Mouse (Mus musculus): ENCODE data around the gene Ddx55.

The Ddx55 gene

DNA sequence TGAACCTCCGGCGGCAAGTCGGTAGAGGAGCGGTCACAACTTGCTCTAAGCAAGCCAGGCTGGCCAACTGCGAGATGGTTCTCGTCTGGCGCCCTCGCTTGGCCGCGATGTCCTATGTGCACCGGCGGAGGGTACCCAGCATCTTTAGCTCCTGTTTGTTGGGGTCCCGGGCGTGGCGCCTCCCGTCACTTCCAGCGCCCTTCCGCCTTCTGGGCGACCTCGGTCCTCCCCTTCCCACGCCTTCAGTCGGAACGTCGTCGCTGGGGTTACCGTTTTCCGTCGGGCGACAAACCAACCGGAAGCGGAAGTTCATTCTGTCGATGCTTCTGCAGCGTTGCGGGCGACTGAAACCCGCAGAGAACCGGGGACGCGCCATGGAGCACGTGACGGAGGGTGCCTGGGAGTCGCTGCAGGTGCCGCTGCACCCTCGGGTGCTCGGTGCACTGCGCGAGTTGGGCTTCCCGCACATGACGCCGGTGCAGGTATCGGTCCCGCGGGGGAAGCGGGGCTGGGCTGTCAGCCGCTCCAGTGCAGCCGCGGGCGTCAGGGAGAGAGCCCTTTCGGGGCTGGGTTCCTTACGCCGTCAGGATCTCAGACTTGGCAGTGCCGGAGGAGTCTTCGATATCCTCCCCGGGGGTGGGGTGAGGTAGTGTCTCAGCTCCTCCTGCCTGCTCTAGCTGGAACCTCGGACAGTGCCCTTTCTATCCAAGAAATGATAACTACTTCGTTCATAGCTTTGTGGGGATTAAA, at the start of gene Ddx55:
TSS of gene Ddx55 (plus strand) at position 307 of the 750 bp plus-strand sequence.
- DNase-seq (ENCODE audit: low read depth) = peak; percentile 89

DNA sequence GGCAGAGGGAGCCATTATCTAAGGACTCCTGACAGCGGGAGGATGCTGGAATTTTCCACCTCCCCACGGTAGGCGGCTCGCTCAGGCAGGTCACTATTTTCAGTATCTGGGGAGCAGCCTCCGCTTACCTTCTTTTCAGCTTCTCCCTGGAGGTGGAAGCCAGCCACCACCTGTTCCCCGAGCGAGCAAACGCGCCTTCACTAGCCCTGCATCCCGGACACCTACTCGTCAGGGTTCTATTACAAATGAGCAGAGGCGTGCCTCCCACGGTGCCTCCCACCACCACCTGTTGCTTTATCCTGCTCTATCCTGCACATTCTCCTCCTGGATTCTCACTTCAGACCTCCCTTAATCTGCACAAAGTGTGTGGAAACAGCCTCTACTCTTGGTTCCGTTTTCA, 48.9 kb upstream of the Ddx55 start:
- no peak for DNase-seq (ENCODE audit: low read depth)

DNA sequence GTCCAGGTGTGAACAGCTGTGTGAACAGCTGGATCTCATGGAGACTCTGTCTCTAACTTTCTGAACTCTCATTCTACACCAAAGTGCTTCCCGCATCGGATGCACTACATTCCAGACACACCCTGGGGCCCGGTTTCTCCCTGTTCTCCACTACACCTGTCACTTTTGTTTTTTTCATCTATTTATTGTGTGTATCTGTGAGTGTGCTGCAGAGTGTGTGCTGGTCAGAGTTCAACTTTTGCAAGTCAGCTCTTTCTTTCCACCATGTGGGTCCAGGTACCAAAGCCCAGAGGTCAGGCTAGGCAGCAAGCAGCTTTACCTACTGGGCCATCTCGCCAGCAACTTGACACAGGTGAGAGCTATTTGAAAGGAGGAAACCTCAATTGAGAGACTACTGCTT, 47.4 kb upstream of the Ddx55 start:
- DNase-seq (ENCODE audit: low read depth) = no peak

DNA sequence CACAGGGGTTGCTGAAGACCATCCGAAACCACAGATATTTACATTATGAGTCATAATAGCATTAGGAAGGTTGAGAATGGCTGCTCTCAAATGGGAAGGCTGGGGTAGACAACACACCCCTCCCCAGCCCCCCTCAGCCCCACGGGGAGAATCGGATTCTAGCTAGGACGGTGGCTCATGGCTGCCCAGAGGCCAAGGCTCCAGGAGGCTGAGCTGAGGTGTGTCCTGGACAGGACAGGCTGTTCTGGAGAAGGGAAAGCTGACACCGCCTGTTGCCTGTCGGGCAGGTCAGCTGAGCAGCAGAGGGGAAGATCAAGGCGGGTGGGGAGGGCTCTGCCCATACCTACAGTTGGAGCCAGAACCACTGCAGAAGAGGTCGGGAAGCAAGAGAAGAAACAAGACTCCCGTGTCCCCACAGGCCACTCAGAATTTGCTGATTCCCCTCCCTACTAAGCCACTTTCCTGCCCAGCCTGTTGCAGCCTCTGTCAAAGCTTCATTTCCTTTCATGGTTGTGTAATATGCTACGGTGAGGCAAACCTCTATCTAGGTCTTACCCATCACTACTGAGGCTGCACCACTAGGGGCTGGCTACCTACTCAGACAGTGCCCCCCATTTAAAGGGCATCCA, 45.8 kb upstream of the Ddx55 start:
- peak; percentile 73 for DNase-seq (ENCODE audit: low read depth)

DNA sequence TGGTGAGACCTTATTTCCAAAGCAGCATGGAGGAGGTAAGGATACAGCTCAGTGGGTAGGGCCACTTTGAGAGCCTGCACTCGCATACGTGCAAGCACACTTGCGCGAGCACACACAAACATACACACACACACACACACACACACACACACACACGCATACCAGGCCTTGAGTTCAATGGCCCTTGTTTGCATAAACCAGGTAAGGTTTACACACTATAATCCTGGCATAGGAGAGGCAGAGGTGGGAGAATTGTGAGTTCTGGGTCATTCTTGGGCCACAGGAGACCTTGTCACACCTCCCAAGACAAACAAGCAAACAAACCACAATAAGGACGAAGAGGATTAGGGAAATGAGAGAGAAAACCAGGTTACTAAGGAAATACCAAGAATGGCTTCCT, 43.5 kb upstream of the Ddx55 start:
- DNase-seq (ENCODE audit: low read depth) = no peak

DNA sequence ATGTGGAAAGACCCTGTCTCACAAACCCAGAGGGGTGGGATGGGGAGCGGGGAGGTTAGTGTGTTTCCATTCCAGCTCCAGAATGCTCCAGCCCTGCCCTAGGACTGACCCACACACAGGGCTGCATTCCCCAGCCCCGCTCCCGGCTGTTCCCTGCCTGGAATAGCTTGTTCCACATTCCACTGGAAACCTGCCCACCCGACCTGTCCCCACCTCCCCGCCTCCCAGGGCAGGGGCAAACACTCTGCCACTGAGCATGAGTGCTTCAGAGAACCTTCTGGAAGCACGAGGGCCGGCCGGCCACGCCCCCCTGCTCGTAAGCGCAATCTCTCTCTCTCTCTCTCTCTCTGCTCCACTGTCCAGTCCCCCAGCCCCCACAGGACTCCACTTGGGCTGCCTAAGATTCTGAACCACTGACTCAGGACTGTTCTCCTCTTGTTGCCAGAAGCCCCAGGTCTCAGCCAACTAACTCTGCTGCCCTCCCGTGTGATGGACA, 42.9 kb upstream of the Ddx55 start:
- DNase-seq (ENCODE audit: low read depth) = peak; percentile 92

DNA sequence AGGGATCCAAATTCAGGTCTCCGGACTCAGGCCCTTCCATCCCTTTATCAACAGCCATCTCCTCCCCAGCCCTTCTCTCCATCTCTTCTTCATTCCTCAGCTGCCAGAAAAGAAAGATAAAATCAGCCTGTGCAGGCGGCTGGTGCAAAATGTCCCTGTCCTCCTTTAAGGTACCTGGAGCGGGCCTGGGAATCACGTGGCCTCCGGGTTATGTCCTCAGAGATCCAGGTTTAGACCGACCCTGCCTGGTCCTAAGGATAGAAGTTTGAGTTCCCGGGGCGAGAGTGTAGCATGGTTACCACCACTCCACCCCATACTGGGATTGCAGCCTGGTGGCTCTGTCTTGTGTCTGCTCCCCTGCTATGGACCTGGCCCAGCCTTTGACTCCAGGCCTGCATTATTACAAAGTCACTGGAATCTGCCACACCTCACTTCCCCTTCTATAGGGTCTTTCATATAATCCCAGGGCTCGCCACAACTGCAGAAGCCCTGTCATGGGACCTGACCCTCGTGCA, 42.1 kb upstream of the Ddx55 start:
- DNase-seq (ENCODE audit: low read depth) = no peak

DNA sequence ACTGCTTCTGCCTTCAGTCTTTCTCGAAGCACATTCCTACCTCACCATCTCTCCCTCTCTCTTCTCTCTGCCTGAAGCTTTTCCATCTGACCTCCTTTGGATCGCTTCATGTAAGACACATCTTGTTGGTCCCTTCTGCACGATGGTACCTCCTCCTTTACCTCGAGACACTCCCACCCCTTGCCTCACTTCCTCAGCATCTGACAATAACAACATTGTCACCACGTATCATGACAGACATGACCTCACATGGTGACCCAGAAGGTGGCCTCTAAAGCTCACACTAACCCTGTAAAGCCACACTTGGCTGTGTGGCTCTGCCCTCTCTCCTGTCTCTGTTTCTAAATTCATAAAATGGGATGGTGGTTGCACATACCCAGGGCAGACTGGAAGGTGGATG, 36.9 kb upstream of the Ddx55 start:
- DNase-seq (ENCODE audit: low read depth) = no peak

DNA sequence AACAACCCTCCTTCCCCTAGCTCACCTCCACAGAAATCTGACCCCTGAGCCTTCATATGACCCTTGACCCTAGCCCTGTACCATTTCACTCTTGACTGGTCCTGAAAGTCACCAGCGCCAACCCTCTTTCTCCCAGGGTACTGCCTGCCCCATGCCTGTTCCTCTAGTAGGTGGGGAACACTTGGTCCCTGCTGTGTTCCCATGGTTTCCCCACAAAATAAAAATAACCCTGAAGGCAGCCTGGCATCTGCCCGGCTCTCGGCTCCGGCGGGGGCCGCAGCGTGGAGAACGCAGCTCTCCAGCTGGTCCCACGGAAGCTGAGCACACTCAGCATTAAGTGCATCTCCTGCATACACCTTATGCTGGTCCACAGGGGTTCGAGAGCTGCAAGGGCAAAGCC, 34.0 kb upstream of the Ddx55 start:
- no peak for DNase-seq (ENCODE audit: low read depth)

DNA sequence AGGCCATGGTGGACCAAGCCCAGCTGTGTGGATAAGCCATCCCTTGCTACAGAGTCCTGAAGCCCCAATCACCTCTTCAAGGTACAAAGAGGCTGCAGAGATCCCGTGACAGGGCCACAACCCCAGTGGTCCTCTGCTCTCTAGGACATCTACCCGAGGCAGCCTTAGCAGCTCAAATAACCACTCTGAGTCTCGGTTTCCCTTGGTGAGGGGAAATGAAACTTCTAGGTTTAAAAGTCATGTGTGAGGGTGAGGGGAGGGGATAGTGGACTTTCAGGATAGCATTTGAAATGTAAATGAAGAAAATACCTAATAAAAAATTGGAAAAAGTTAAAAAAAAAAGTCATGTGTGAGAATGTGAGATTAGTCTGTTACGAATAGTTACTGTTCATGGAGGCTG, 31.1 kb upstream of the Ddx55 start:
- DNase-seq (ENCODE audit: low read depth) = no peak

DNA sequence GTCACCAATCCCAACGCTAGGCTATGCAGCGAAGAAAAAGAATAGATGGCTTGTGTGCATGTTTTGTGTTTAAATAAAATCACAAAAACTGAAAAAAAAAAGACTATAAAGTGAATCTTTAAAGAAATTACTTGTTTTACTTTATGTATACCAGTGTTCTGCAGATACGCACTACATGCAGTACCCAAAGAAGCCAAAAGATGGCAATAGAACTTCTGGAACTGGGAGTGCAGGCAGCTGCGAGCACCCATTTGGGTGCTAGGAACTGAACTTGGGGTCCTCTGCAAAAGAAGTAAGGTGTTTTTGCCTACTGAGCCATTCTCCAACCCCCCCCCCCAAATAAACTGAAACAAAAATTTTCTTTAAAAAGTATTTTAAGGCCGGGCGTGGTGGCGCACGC, 29.6 kb upstream of the Ddx55 start:
- peak; percentile 49 for DNase-seq (ENCODE audit: low read depth)

DNA sequence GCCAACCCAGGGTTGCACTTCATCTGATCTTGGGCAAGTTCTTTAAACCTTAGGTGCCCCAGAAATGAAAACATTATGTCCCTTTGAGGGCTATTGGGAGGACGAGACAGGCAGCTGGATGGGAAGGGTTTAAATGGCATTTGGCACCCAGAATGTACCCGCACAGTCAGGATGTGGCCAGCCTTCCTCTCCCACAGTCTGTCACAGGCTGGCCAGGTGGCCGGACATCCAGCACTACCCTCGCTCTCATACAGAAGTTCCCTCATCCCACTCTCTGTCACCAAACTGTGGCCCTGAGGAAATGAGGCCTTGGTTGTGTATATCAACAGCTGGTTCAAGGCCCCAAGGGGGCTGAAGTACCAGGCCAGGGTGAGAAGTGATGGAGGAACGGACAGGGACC, 27.7 kb upstream of the Ddx55 start:
- DNase-seq (ENCODE audit: low read depth) = no peak

DNA sequence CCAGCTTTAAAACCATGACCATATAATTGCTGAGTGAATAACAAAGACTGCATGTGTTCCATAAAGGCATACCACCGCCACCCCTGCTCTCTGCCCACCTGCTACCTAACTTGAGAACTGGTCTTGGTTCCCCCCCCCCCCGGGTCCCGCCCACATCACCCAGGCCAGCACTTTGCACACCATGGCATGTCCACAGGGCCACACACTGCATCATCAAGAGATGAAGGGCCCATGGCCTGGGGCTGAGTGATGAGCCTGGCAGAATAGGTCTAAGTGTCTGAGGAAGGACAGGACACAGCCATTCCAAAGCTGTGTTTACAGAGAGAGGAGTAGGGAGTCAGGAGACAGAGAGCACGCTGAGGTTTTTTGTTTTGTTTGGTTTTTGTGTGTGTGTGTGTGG, 24.3 kb upstream of the Ddx55 start:
- no peak for DNase-seq (ENCODE audit: low read depth)

DNA sequence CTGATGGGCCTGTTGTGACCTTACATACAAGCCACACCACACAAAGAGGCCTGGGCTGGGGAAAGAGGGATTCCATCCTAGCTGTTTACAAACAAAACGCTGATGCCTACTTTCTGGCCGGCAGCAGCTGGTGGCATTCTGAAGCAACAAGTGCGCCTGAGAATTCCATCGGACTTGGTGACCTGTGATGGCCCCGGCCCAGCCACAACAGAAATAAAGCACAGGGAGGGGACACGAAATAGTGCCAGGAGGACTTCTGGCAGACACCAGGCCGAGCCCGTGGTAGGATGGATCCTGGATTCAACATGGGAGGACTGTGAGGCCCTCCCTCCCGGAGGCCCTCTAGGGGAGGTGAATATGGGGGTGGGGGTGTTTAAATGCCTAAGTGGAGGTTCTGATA, 23.9 kb upstream of the Ddx55 start:
- no peak for DNase-seq (ENCODE audit: low read depth)

DNA sequence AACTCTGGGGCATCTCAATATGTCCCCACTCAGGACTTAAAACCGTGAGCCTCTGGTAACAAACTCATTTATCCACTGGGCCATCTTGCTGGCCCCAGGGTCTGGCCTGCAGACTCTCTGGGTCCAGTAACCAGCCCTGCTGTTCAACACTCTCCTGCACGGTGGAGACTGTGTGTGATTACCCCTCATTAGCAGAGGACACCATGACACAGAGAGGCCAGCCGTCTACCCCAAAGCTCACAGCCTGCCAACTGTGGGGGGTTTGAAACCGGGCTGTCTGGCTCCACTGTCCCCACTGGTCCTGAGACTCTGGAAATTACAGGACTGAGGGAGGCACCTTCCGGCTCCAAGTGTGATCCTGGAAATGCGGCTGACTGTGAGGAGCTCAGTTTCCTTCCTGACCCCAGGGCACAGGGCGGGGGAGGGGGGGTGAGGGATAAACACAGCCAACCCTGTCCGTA, 23.4 kb upstream of the Ddx55 start:
- no peak for DNase-seq (ENCODE audit: low read depth)

DNA sequence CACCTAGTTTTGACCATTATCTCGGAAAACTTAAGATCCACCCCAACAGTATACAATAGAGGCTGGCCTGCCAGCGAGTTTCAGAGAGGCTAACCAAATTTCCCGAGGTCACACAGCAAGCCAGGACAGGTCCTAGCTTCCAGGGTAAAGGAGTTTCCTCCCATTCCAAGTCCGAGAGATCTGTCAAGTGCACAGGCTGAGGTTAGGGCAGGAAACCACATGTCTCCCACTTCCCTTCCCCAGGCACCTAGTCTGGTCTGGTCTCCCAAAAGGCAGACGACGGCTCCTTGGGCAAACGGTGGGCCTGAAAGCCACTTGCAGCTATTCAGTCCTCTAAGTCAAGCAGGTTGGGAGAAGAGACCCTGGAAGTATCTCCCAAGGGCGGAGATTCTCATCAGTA, 23.0 kb upstream of the Ddx55 start:
- no peak for DNase-seq (ENCODE audit: low read depth)

DNA sequence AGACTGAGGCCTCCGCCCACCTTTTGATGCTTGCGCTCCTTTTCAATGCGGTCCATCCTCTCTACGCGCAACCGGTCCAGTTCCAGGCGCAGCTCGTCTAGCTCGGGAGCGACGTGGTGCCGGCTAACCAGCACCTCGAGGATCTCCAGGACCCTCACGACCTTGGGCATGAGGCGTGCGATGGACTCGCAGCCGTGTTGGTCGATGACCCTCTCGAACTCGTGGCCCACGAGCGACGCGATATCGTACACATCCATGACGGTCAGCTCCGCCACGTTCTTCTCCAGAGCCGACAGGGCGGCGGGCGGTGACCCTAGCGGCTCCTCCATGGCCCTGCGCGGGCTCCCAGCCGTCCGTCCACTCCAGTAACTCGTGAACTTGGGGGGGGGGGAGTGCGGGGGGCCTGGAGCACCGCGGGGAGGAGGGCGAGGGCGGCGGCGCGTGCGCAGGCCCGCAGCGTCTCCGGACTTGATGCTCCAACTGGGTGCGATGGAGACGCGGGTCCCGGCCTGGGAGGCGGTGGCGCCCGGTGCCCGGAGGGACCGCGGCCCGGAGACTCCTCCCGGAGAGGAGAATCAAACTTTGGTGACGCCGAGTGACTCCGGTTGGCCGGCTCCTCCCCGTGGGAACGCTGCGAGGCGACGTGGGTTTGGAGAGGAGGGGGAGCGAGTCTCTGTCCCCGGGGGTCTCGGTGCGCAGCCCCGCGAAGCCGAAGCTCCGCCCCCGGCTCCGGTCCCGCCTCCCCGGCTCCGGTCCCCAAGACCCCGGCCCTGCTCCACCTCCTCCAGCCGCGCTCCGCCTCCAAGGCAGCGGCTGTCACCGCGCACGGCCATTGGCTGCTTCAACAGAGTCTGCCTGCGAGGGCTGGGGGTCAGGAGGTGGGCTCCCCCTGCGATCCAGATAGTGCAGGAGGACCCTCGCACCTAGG, 21.7 kb upstream of the Ddx55 start, which contains the start of gene Rilpl1:
TSS of gene Rilpl1 (minus strand) at position 737 of the 928 bp plus-strand sequence.
- peak; percentile 76 for DNase-seq (ENCODE audit: low read depth)

DNA sequence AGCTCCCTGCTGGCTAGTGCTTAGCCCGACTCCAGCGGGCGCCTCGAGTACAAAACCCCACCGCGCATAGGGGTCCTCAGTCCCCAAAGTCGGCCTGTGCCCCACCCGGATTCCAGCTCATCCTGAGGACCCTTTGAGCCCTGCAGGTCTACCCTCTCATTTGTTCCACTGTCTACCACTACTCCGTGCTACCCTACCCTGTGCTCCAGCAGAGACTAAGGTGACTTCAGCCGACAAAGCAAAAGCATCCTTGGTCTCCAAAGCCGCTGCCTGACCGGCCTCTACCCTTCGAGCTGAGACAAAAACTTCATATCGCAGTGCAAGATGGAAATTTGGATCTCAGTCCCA, 21.1 kb upstream of the Ddx55 start:
- DNase-seq (ENCODE audit: low read depth) = peak; percentile 19

DNA sequence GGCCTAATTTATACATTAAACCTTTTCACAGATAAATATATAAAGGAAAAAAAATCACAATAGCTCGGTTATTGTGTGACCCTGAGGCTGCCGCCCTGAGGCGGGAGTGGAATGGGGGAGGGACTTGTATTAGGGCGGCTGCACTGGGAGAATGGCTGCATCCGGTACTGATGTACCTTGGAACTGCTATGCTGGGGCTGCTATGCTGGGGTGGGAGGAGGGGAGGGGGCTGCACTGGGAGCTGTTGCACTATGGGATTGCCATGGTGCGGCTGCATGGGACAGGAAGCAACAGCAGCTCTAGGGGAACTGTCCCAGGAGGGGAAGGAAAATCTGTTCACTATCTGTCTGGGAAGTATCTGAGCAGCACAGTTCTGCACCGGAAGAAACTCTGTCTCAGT, 20.2 kb upstream of the Ddx55 start:
- no peak for DNase-seq (ENCODE audit: low read depth)

DNA sequence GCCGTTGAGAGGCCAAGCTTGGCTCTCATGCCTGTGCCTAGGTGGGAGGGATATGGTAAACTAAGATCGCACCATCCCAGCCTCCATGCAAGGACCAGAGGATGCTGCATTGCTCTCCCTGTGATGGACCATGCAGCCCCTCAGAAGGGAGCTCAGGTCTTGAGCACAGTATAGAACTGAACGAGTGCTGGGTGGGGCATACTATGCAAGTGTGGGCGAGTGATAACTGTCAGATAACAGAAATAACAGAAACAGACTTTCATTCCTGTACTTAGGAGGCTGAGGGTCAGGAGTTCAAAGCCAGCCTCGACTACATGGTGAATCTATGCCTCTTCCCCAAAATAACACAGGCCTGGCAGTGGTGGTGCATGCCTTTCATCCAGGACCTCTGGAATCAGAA, 17.6 kb upstream of the Ddx55 start:
- DNase-seq (ENCODE audit: low read depth) = no peak

DNA sequence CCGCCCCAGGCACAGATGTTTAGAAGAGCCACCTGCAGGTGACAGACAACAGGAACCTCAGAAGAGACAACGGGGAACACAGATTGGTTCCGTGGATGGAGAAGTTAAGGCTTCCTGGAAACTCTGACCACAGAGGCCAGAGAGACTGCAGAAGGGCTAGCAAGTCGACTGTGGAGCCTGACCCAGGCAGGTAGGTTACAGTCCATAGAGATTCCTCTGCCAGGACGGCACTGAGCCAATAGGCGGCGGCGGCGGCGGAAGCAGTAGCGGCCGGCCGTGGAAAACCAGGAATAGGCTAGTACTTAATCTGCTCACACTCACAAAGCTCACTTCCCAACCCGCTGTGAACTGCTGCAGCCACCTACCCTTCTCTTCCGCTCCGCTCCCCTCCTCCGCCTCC, 15.9 kb upstream of the Ddx55 start:
- DNase-seq (ENCODE audit: low read depth) = no peak

Data from NIH3T3 (cell line).